Mouse (Mus musculus) heart, embryonic 15.5 days (tissue): ENCODE data around the gene Zfp687. TPM values are rescaled to one million over a fixed set of nuclear protein-coding genes. Genes with fewer than 3 reads are reported as not detected.

Source experiments
- ATAC-seq: fragments of 200-750 bp; cut with Nextera tagmentation; replicated peaks from 2 replicates; pipeline ENCODE4 v1.8.0; 2017; ENCODE audit warnings: low read depth, moderate TSS enrichment; ENCODE audit not compliant: insufficient number of reproducible peaks, insufficient read depth, low FRiP score
- H3K27ac ChIP-seq: fragments of 300-500 bp; sonication (generic); 2 replicates; pipeline ENCODE4 v1.5.1; 2015; ENCODE audit warnings: mild to moderate bottlenecking, inconsistent platforms
- H3K27me3 ChIP-seq: fragments of 300-500 bp; sonication (generic); 2 replicates; pipeline ENCODE4 v1.6.1; 2015; ENCODE audit warnings: inconsistent platforms
- H3K36me3 ChIP-seq: fragments of 300-500 bp; sonication (generic); 2 replicates; pipeline ENCODE4 v1.6.1; 2015; ENCODE audit warnings: mild to moderate bottlenecking, inconsistent platforms
- H3K4me1 ChIP-seq: fragments of 300-500 bp; sonication (generic); replicated peaks from 2 replicates; pipeline ENCODE4 v1.6.1; 2015; ENCODE audit warnings: inconsistent platforms
- H3K4me2 ChIP-seq: fragments of 300-500 bp; sonication (generic); 2 replicates; pipeline ENCODE4 v1.6.1; 2015; ENCODE audit warnings: inconsistent platforms, mild to moderate bottlenecking, moderate library complexity
- H3K4me3 ChIP-seq: fragments of 300-500 bp; sonication (generic); 2 replicates; pipeline ENCODE4 v1.5.1; 2015; ENCODE audit warnings: mild to moderate bottlenecking, inconsistent platforms
- H3K9ac ChIP-seq: fragments of 300-500 bp; sonication (generic); 2 replicates; pipeline ENCODE4 v1.6.1; 2015; ENCODE audit warnings: mild to moderate bottlenecking, inconsistent platforms
- H3K9me3 ChIP-seq: fragments of 300-500 bp; sonication (generic); replicated peaks from 2 replicates; pipeline ENCODE4 v1.6.1; 2016; ENCODE audit warnings: inconsistent platforms
- WGBS: fragments of 180-500 bp; shearing (Covaris S2); methylation state at CpG from one replicate; pipeline ENCODE4 v1.1.7; 2015; ENCODE audit warnings: mixed read lengths; 5-methylcytosine and 5-hydroxymethylcytosine counted together
- polyA plus RNA-seq: library from polyadenylated mRNA; unstranded; fragments of >200 nt; fragmentation: Nextera tagmentation; extraction: Ambion mirVana; gene quantifications from 2 replicates; pipeline ENCODE4 v1.2.1, GENCODE M21; 2015

Zfp687 gene
- polyA plus RNA-seq, result 12.3 and 18.3 TPM in 2 replicates

- peak within 1 kb of the TSS; percentile 91 for H3K4me2 ChIP-seq
- H3K9ac ChIP-seq, result peak within 1 kb of the TSS; percentile 80
- H3K27ac ChIP-seq, result peak within 1 kb of the TSS; percentile 98
- H3K27me3 ChIP-seq, result no peaks in the 10 kb centered on the region
- ATAC-seq, result peak; percentile 99
- WGBS, result 0% methylated on average over 37 of the region's 37 CpGs
- no peaks in the 10 kb centered on the region for H3K9me3 ChIP-seq
- peaks cover 23% of the 10 kb centered on the region for H3K4me1 ChIP-seq
- H3K36me3 ChIP-seq, result peaks cover 23% of the 10 kb centered on the region
- peak within 1 kb of the TSS; percentile 95 for H3K4me3 ChIP-seq
Measured at GRCm38 (mm10) chr3:95015337-95015872, at the start of gene Zfp687. Gene Zfp687, minus strand, starts transcription at chr3:95015448.

- 95% methylated on average over 4 of the region's 4 CpGs for WGBS
- Histone ChIP-seq H3K4me2 (no peak overlapping the region), H3K27ac (no peak overlapping the region), H3K36me3 (peaks cover 93% of the 10 kb centered on the region), H3K9me3 (no peaks in the 10 kb centered on the region), H3K4me3 (no peak overlapping the region), H3K9ac (no peak overlapping the region), H3K27me3 (no peaks in the 10 kb centered on the region), H3K4me1 (peaks cover 3% of the 10 kb centered on the region; the same call in 1 of the 2 replicates)
- ATAC-seq, result no peak
Measured at GRCm38 (mm10) chr3:95063741-95064140, 48.5 kb upstream of the Zfp687 start.

- Histone ChIP-seq H3K27me3 (no peaks in the 10 kb centered on the region), H3K9ac (no peak overlapping the region), H3K36me3 (peaks cover 45% of the 10 kb centered on the region), H3K4me2 (no peak overlapping the region), H3K4me3 (no peak overlapping the region), H3K9me3 (no peaks in the 10 kb centered on the region), H3K27ac (no peak overlapping the region), H3K4me1 (peaks cover 29% of the 10 kb centered on the region)
- ATAC-seq, result no peak
- WGBS, result 79% methylated on average over 8 of the region's 8 CpGs
Measured at GRCm38 (mm10) chr3:95058078-95058477, 42.8 kb upstream of the Zfp687 start.

GRCm38 (mm10) chr3:95056275-95056674, 41.0 kb upstream of the Zfp687 start:
- Histone ChIP-seq H3K9ac (no peak overlapping the region), H3K27ac (peak overlapping the region; percentile 38; the same call in 1 of the 2 replicates), H3K4me1 (peaks cover 30% of the 10 kb centered on the region), H3K4me3 (no peak overlapping the region), H3K36me3 (peaks cover 28% of the 10 kb centered on the region), H3K27me3 (no peaks in the 10 kb centered on the region), H3K4me2 (no peak overlapping the region), H3K9me3 (no peaks in the 10 kb centered on the region)
- 61% methylated on average over 7 of the region's 7 CpGs for WGBS
- no peak; the same call in 1 of the 2 replicates for ATAC-seq

GRCm38 (mm10) chr3:95054481-95055260, 39.4 kb upstream of the Zfp687 start:
- H3K36me3 ChIP-seq, result peaks cover 12% of the 10 kb centered on the region
- no peaks in the 10 kb centered on the region for H3K9me3 ChIP-seq
- H3K27ac ChIP-seq, result peak overlapping the region; percentile 86
- 8% methylated on average over 10 of the region's 10 CpGs for WGBS
- H3K4me2 ChIP-seq, result peak overlapping the region; percentile 28
- peak; percentile 71 for ATAC-seq
- no peaks in the 10 kb centered on the region for H3K27me3 ChIP-seq
- no peak overlapping the region for H3K9ac ChIP-seq
- H3K4me1 ChIP-seq, result peaks cover 30% of the 10 kb centered on the region
- H3K4me3 ChIP-seq, result no peak overlapping the region

- Histone ChIP-seq H3K4me3 (no peak overlapping the region), H3K4me1 (peaks cover 30% of the 10 kb centered on the region), H3K9me3 (no peaks in the 10 kb centered on the region), H3K4me2 (no peak overlapping the region), H3K27ac (peak overlapping the region; percentile 49; the same call in 1 of the 2 replicates), H3K27me3 (no peaks in the 10 kb centered on the region), H3K36me3 (peaks cover 2% of the 10 kb centered on the region), H3K9ac (no peak overlapping the region)
- no peak for ATAC-seq
- WGBS, result 39% methylated on average over 3 of the region's 3 CpGs
Measured at GRCm38 (mm10) chr3:95053701-95054100, 38.5 kb upstream of the Zfp687 start.

- Histone ChIP-seq H3K4me2 (no peak overlapping the region), H3K4me1 (peaks cover 30% of the 10 kb centered on the region), H3K9ac (no peak overlapping the region), H3K9me3 (no peaks in the 10 kb centered on the region), H3K27me3 (no peaks in the 10 kb centered on the region), H3K4me3 (no peak overlapping the region), H3K27ac (no peak overlapping the region), H3K36me3 (no peaks in the 10 kb centered on the region; the same call in 1 of the 2 replicates)
- WGBS, result 39% methylated on average over 1 of the region's 1 CpGs
- ATAC-seq, result no peak
Measured at GRCm38 (mm10) chr3:95052959-95053358, 37.7 kb upstream of the Zfp687 start.

GRCm38 (mm10) chr3:95047914-95048313, 32.7 kb upstream of the Zfp687 start:
- peaks cover under 1% of the 10 kb centered on the region; the same call in 1 of the 2 replicates for H3K4me1 ChIP-seq
- H3K4me3 ChIP-seq, result no peak overlapping the region
- WGBS, result 65% methylated on average over 3 of the region's 3 CpGs
- no peak overlapping the region for H3K27ac ChIP-seq
- no peak overlapping the region for H3K4me2 ChIP-seq
- no peaks in the 10 kb centered on the region for H3K27me3 ChIP-seq
- ATAC-seq, result no peak
- H3K9ac ChIP-seq, result no peak overlapping the region
- H3K9me3 ChIP-seq, result no peaks in the 10 kb centered on the region
- H3K36me3 ChIP-seq, result no peaks in the 10 kb centered on the region

- Histone ChIP-seq H3K27me3 (no peaks in the 10 kb centered on the region), H3K4me2 (no peak overlapping the region), H3K4me1 (peaks cover 7% of the 10 kb centered on the region), H3K9me3 (no peaks in the 10 kb centered on the region), H3K36me3 (no peaks in the 10 kb centered on the region), H3K9ac (no peak overlapping the region), H3K4me3 (no peak overlapping the region), H3K27ac (no peak overlapping the region)
- WGBS, result 66% methylated on average over 11 of the region's 11 CpGs
- no peak for ATAC-seq
Measured at GRCm38 (mm10) chr3:95046462-95047057, 31.3 kb upstream of the Zfp687 start.

- no peak overlapping the region for H3K27ac ChIP-seq
Measured at GRCm38 (mm10) chr3:95043251-95043650, 28.0 kb upstream of the Zfp687 start.

GRCm38 (mm10) chr3:95042838-95043229, 27.6 kb upstream of the Zfp687 start:
- Histone ChIP-seq H3K4me1 (peaks cover 12% of the 10 kb centered on the region), H3K27me3 (no peaks in the 10 kb centered on the region), H3K27ac (peak overlapping the region; percentile 64), H3K4me3 (peak overlapping the region; percentile 91), H3K9ac (no peak overlapping the region), H3K36me3 (peaks cover 7% of the 10 kb centered on the region), H3K4me2 (peak overlapping the region; percentile 60), H3K9me3 (no peaks in the 10 kb centered on the region)
- 19% methylated on average over 7 of the region's 7 CpGs for WGBS
- peak; percentile 8; the same call in 1 of the 2 replicates for ATAC-seq

More at GRCm38 (mm10) chr3:95043251-95043650, 28.0 kb upstream of the Zfp687 start:
- H3K4me2 ChIP-seq, result peak overlapping the region; percentile 60; the same call in 1 of the 2 replicates
- WGBS, result 64% methylated on average over 6 of the region's 6 CpGs
- no peaks in the 10 kb centered on the region for H3K27me3 ChIP-seq
- H3K4me1 ChIP-seq, result peaks cover 12% of the 10 kb centered on the region
- peaks cover 5% of the 10 kb centered on the region; the same call in 1 of the 2 replicates for H3K36me3 ChIP-seq
- H3K4me3 ChIP-seq, result no peak overlapping the region
- H3K9me3 ChIP-seq, result no peaks in the 10 kb centered on the region
- no peak for ATAC-seq
- H3K9ac ChIP-seq, result no peak overlapping the region
